Mouse (Mus musculus) CH12.LX (cell line): ENCODE data around the gene Pafah1b2. TPM values are rescaled to one million over a fixed set of nuclear protein-coding genes. Genes with fewer than 3 reads are reported as not detected.

ENCODE experiments used
- DNase-seq: peaks from one replicate; pipeline ENCODE4 v3.0.0-alpha.2; 2013; ENCODE audit errors: extremely low read depth
- H3K27ac ChIP-seq: 2 replicates; pipeline ENCODE4 v1.5.1; 2012; ENCODE audit warnings: low read depth, mild to moderate bottlenecking, control low read depth, moderate library complexity; ENCODE audit not compliant: insufficient read depth
- H3K27me3 ChIP-seq: replicated peaks from 2 replicates; pipeline ENCODE3; 2012; ENCODE audit warnings: inconsistent platforms
- H3K36me3 ChIP-seq, 2 experiments: replicated peaks in 1 of 2; 2 replicates each; pipeline versions ENCODE3 to v1.6.1; 2012; ENCODE audit warnings: inconsistent platforms in 1 of 2, low read length in 1 of 2, mild to moderate bottlenecking in 1 of 2, mixed read lengths in 1 of 2, moderate library complexity in 1 of 2; ENCODE audit not compliant: control insufficient read depth in 1 of 2, insufficient read depth in 1 of 2
- H3K4me1 ChIP-seq, 2 experiments: 2 replicates each; pipeline ENCODE4 v1.6.1; 2012; ENCODE audit warnings: inconsistent platforms in 1 of 2, moderate library complexity in 1 of 2; ENCODE audit not compliant: insufficient read depth in 2 of 2, control insufficient read depth in 1 of 2
- H3K4me2 ChIP-seq: 2 replicates; pipeline ENCODE4 v1.6.1; 2012; ENCODE audit warnings: low read depth, mild to moderate bottlenecking, control low read depth; ENCODE audit not compliant: poor library complexity, insufficient read depth, severe bottlenecking
- H3K4me3 ChIP-seq, 3 experiments: fragments of 150-350 bp in 1 of 3; sonication (generic) in 1 of 3; replicated peaks in 1 of 3; 2 replicates each; pipeline versions ENCODE3 to v1.5.1; 2011 to 2012; ENCODE audit warnings: low read depth in 2 of 3, low read length in 2 of 3, mild to moderate bottlenecking in 2 of 3, moderate library complexity in 2 of 3, control low read depth in 1 of 3, improper control_type of control experiment in 1 of 3, inconsistent platforms in 1 of 3, mixed read lengths in 1 of 3; ENCODE audit not compliant: poor library complexity in 1 of 3
- H3K79me2 ChIP-seq: replicated peaks from 2 replicates; pipeline ENCODE4 v1.6.1; 2012; ENCODE audit warnings: mild to moderate bottlenecking, moderate library complexity; ENCODE audit not compliant: control insufficient read depth, poor library complexity, insufficient read depth, severe bottlenecking; ENCODE audit errors: extremely low read depth
- H3K9ac ChIP-seq: 2 replicates; pipeline ENCODE4 v1.6.1; 2012; ENCODE audit warnings: low read depth, mild to moderate bottlenecking, control low read depth, moderate library complexity; ENCODE audit not compliant: insufficient read depth
- H3K9me3 ChIP-seq: replicated peaks from 2 replicates; pipeline ENCODE3; 2012; ENCODE audit warnings: low read length, inconsistent platforms, mixed read lengths
- CHD1 ChIP-seq: IDR thresholded peaks from 2 replicates; pipeline ENCODE4 v1.6.1; 2012; ENCODE audit warnings: low read depth, low read length, improper control_type of control experiment, inconsistent platforms
- E2F4 ChIP-seq: IDR thresholded peaks from 2 replicates; pipeline ENCODE4 v1.6.1; 2011; ENCODE audit warnings: low read depth, low read length, improper control_type of control experiment; ENCODE audit not compliant: insufficient replicate concordance
- ELF1 ChIP-seq: IDR thresholded peaks from 2 replicates; pipeline ENCODE4 v1.6.1; 2014; ENCODE audit warnings: low read depth, mild to moderate bottlenecking, inconsistent platforms, low read length, improper control_type of control experiment
- EP300 ChIP-seq: IDR thresholded peaks from 2 replicates; pipeline ENCODE4 v1.6.1; 2011; ENCODE audit warnings: low read length, improper control_type of control experiment
- HCFC1 ChIP-seq: IDR thresholded peaks from 2 replicates; pipeline ENCODE4 v1.6.1; 2012; ENCODE audit warnings: low read depth, mild to moderate bottlenecking, inconsistent platforms, low read length, improper control_type of control experiment
- IRF4 ChIP-seq: IDR thresholded peaks from 2 replicates; pipeline ENCODE4 v1.6.1; 2014; ENCODE audit warnings: low read depth, mild to moderate bottlenecking, inconsistent platforms, low read length, improper control_type of control experiment
- JUN ChIP-seq: IDR thresholded peaks from 2 replicates; pipeline ENCODE4 v1.6.1; 2011; ENCODE audit warnings: low read depth, mild to moderate bottlenecking, low read length, improper control_type of control experiment, moderate library complexity; ENCODE audit not compliant: insufficient read depth
- JUND ChIP-seq: conservative IDR thresholded peaks from 2 replicates; pipeline ENCODE4 v1.6.1; 2011; ENCODE audit warnings: low read depth, low read length, improper control_type of control experiment
- MAX ChIP-seq: IDR thresholded peaks from 2 replicates; pipeline ENCODE4 v1.6.1; 2011; ENCODE audit warnings: low read length, improper control_type of control experiment
- MEF2A ChIP-seq: IDR thresholded peaks from 2 replicates; pipeline ENCODE4 v1.6.1; 2014; ENCODE audit warnings: low read depth, mild to moderate bottlenecking, inconsistent platforms, low read length, improper control_type of control experiment, borderline replicate concordance
- MXI1 ChIP-seq: IDR thresholded peaks from 2 replicates; pipeline ENCODE4 v1.6.1; 2011; ENCODE audit warnings: mild to moderate bottlenecking, low read depth, low read length, improper control_type of control experiment
- MYC ChIP-seq: IDR thresholded peaks from 2 replicates; pipeline ENCODE4 v1.6.1; 2011; ENCODE audit warnings: low read depth, mild to moderate bottlenecking, improper control_type of control experiment, low read length
- PAX5 ChIP-seq: IDR thresholded peaks from 2 replicates; pipeline ENCODE4 v1.6.1; 2012; ENCODE audit warnings: low read length, inconsistent platforms, mixed read lengths
- RAD21 ChIP-seq: IDR thresholded peaks from 2 replicates; pipeline ENCODE4 v1.6.1; 2011; ENCODE audit warnings: low read depth, mild to moderate bottlenecking, low read length, improper control_type of control experiment, moderate library complexity
- RCOR1 ChIP-seq: conservative IDR thresholded peaks from 2 replicates; pipeline ENCODE4 v1.6.1; 2012; ENCODE audit warnings: low read depth, mild to moderate bottlenecking, inconsistent platforms, low read length, improper control_type of control experiment
- SIN3A ChIP-seq: IDR thresholded peaks from 2 replicates; pipeline ENCODE4 v1.6.1; 2012; ENCODE audit warnings: low read length, improper control_type of control experiment, inconsistent platforms
- SMC3 ChIP-seq: IDR thresholded peaks from 2 replicates; pipeline ENCODE4 v1.6.1; 2011; ENCODE audit warnings: low read depth, low read length, improper control_type of control experiment
- TBP ChIP-seq: conservative IDR thresholded peaks from 2 replicates; pipeline ENCODE4 v1.6.1; 2011; ENCODE audit warnings: low read depth, low read length, improper control_type of control experiment
- TCF12 ChIP-seq: IDR thresholded peaks from 2 replicates; pipeline ENCODE4 v1.6.1; 2014; ENCODE audit warnings: low read depth, mild to moderate bottlenecking, inconsistent platforms, low read length, improper control_type of control experiment
- UBTF ChIP-seq: IDR thresholded peaks from 2 replicates; pipeline ENCODE4 v1.6.1; 2012; ENCODE audit warnings: low read depth, mild to moderate bottlenecking, inconsistent platforms, low read length, improper control_type of control experiment, moderate library complexity
- USF1 ChIP-seq: IDR thresholded peaks from 2 replicates; pipeline ENCODE4 v1.6.1; 2014; ENCODE audit warnings: low read depth, mild to moderate bottlenecking, inconsistent platforms, low read length, improper control_type of control experiment
- USF2 ChIP-seq: conservative IDR thresholded peaks from 2 replicates; pipeline ENCODE4 v1.6.1; 2011; ENCODE audit warnings: low read depth, low read length, improper control_type of control experiment
- ZNF384 ChIP-seq: IDR thresholded peaks from 2 replicates; pipeline ENCODE4 v1.6.1; 2012; ENCODE audit warnings: low read depth, low read length, improper control_type of control experiment, inconsistent platforms
- dilution Hi-C: fragments of 300-500 bp; cut with MboI; formaldehyde crosslinking; loops from 2 replicates; pipeline ENCODE4 v1.14.3; 2020; ENCODE audit warnings: low sequenced_read_pairs; ENCODE audit not compliant: extremely low pct_unique_long_range_greater_than_20kb, extremely low pct_ligation_motif_present
- in situ Hi-C: fragments of 300-500 bp; cut with MboI; formaldehyde crosslinking; loops from 3 replicates; pipeline ENCODE4 v1.14.3; 2019; ENCODE audit warnings: low sequenced_read_pairs, low pct_ligation_motif_present, low pct_unique_long_range_greater_than_20kb, mixed read lengths
- polyA plus RNA-seq: library from polyadenylated mRNA; unstranded; fragments of >175 nt; gene quantifications from 2 replicates; pipeline ENCODE4 v1.2.1, GENCODE M21; 2012; ENCODE audit warnings: low read depth; ENCODE audit not compliant: insufficient read length
- total RNA-seq, 2 experiments: library from RNA; depleted of rRNA; stranded (reverse); fragments of 300-350 nt in 1 of 2; fragments of >200 nt in 1 of 2; gene quantifications; 2 replicates each; pipeline ENCODE4 v1.2.3; 2012 to 2014

Pafah1b2 gene
- total and polyA plus RNA-seq, 3 experiments = 94.8 to 122 (median 109) TPM

DNA sequence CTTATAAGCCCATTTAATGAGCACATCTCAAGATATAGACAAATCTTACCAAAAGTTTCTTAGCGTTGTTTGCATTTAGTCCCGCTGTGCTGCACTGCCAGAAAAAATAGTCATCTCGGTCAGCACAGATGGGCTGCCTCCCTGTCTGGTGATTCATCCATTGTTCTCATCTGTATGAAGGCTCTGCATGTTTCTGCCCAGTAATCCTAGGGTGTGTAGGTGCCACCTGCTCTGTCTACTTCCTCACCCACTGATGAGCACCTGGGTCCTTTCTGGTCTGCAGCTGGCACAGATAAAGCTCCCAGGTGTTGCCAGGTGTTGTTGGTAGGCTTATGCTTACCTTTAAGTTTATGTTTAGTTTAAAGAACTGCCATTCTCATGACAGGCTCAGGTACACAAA lies 29.9 kb upstream of the Pafah1b2 start:
- no peak overlapping the region for H3K27ac ChIP-seq
- peaks cover 12 to 38% of the 10 kb centered on the region in 2 experiments for H3K4me1 ChIP-seq
- dilution Hi-C loops = no loop called here
- DNase-seq = no peak
- in situ Hi-C loops = no loop called here
- no peak overlapping the region for H3K9ac ChIP-seq
- H3K4me2 ChIP-seq = no peak overlapping the region
- H3K36me3 ChIP-seq = peaks cover 0 to 47% of the 10 kb centered on the region in 2 experiments
- no peaks in the 10 kb centered on the region for H3K9me3 ChIP-seq
- TF ChIP-seq MEF2A = no peak
- TF ChIP-seq CHD1 = no peak
- no peak for TF ChIP-seq HCFC1
- TF ChIP-seq USF2 = no peak
- no peak for TF ChIP-seq MXI1
- no peak for TF ChIP-seq EP300
- TF ChIP-seq TBP = no peak
- TF ChIP-seq RAD21 = no peak
- no peak for TF ChIP-seq RCOR1
- no peak for TF ChIP-seq UBTF
- no peak for TF ChIP-seq USF1
- H3K79me2 ChIP-seq = peaks cover 36% of the 10 kb centered on the region
- no peaks in the 10 kb centered on the region for H3K27me3 ChIP-seq
- no peak overlapping the region for H3K4me3 ChIP-seq

- Histone ChIP-seq H3K4me3 (no peak overlapping the region), H3K79me2 (peaks cover 39% of the 10 kb centered on the region), H3K27me3 (no peaks in the 10 kb centered on the region), H3K9me3 (no peaks in the 10 kb centered on the region), H3K27ac (no peak overlapping the region), H3K4me1 (peaks cover 4 to 26% of the 10 kb centered on the region in 2 experiments), H3K9ac (no peak overlapping the region), H3K4me2 (no peak overlapping the region), H3K36me3 (peaks cover 0 to 52% of the 10 kb centered on the region in 2 experiments)
- TF ChIP-seq ZNF384 (no peak), USF1 (no peak), JUND (no peak)
- DNase-seq = no peak
- dilution Hi-C loops = no loop called here
- in situ Hi-C loops = no loop called here
Observed at GRCm38 (mm10) chr9:46041186-46041585, 28.7 kb upstream of the Pafah1b2 start.

- TF ChIP-seq CHD1 = no peak
- TF ChIP-seq E2F4 = no peak
- no peak for TF ChIP-seq ELF1
- TF ChIP-seq UBTF = no peak
- no peak for TF ChIP-seq MYC
- TF ChIP-seq SMC3 = no peak
- TF ChIP-seq USF2 = no peak
- TF ChIP-seq HCFC1 = no peak
- TF ChIP-seq JUN = no peak
- TF ChIP-seq RCOR1 = no peak
- no peak for TF ChIP-seq MAX
- TF ChIP-seq PAX5 = no peak
- no peak for TF ChIP-seq IRF4
- no peak for TF ChIP-seq TBP
- TF ChIP-seq TCF12 = no peak
- no peak for TF ChIP-seq ZNF384
- TF ChIP-seq SIN3A = no peak
- peaks cover 1 to 32% of the 10 kb centered on the region in 2 experiments for H3K4me1 ChIP-seq
- H3K4me3 ChIP-seq = no peak overlapping the region
- H3K9me3 ChIP-seq = no peaks in the 10 kb centered on the region
- in situ Hi-C loops (no loop called here), dilution Hi-C loops (no loop called here)
- H3K4me2 ChIP-seq = no peak overlapping the region
- DNase-seq = no peak
- H3K27ac ChIP-seq = no peak overlapping the region
- no peak overlapping the region for H3K9ac ChIP-seq
- no peaks in the 10 kb centered on the region for H3K27me3 ChIP-seq
- peaks cover 37% of the 10 kb centered on the region for H3K79me2 ChIP-seq
- H3K36me3 ChIP-seq = peaks cover 0 to 54% of the 10 kb centered on the region in 2 experiments
Observed at GRCm38 (mm10) chr9:46038786-46039185, 26.3 kb upstream of the Pafah1b2 start.
